Mouse (Mus musculus): ENCODE measurements around the gene Dennd6a.

DNA sequence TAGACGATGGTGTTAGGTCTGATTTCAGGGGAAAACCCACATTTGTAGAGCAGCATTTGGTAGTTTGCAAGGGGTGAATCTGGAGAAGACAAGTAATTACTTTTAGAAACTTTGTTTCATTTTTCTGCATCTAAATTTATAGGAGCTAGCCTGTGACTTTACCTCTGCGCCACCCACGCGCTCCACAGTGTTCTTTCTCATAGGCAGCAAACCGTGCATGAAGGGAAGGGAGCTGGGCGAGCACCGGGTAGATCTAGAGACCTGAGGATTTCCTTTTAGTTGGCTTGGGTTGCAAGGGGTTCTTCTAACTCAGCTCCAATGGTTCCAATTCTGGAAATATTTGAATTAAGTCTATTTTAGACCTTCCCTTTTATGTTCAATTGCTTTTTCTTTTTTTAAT is 15.1 kb upstream of the Dennd6a start:
- TF ChIP-seq CTCF (IDR thresholded peaks at IDR 0.05; ENCODE audit: extremely low read depth, insufficient read depth, insufficient read length, insufficient replicate concordance) = no peak
- TF ChIP-seq POLR2A (IDR thresholded peaks at IDR 0.05; ENCODE audit: low read depth, low read length) = no peak

Data from spleen, adult 2 months (tissue).